ENCODE assay signal across 20 mouse cellular contexts in the genomic region with DNA sequence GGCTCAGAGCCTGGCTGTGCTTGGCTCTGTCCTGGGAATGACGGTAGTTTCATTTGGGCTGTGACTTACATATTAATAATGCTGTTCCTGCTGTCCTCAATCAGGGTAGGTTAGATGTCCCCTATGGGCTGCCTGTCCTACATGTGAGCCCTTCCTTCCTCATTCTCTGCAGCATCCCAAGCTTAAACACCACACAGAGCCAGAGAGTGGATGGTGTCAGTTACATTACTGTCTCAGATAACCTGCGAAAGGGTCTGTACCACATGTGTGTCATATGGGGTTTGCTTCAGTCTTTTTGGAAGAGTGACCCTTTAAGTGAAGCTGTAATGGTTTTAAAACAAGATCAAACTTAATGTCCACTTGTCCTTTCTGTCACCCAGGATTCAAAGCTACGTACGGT. TPM values are rescaled to one million over a fixed set of nuclear protein-coding genes. Genes with fewer than 3 reads are reported as not detected.
DNase-seq lines count a peak whose midpoint lies in the region; ATAC-seq and TF ChIP-seq lines count a peak whose summit lies in the region.
"Had no signal": no experiment of that assay in that cellular context is flagged by ENCODE, and none has a peak within 500 bp of the region (broad histone marks: within the 10 kb centered on the region; RNA-seq: fewer than 3 reads in every experiment).

No protein-coding gene starts in this region.

- H3K4me3 ChIP-seq in spleen, adult 2 months (ENCODE audit: extremely low read depth, insufficient read depth, insufficient read length) = no peak overlapping the region
- H3K4me3 ChIP-seq: embryonic facial prominence, embryonic 10.5 days; embryonic facial prominence, embryonic 12.5 days; forebrain, embryonic 13.5 days had no signal

- DNase-seq in heart, adult 11 months = peak; percentile 68
- DNase-seq in heart, adult 18-20 months = no peak
- no peak for DNase-seq in spleen, adult 2 months (ENCODE audit: low read depth in 1 of 2, low spot score in 2 of 2)
- DNase-seq in spleen, adult 12 weeks (ENCODE audit: low spot score) = no peak
- no peak for DNase-seq in lung, postnatal 25 days (ENCODE audit: low spot score)
- DNase-seq: adrenal gland, adult 8-10 months; adrenal gland, postnatal 14 days; adrenal gland, postnatal 36 days; cerebellum, adult 11-12 months; cerebellum, adult 2 months; cerebellum, adult 9-10 months; cerebellum, postnatal 10 days; cerebellum, postnatal 25 days had no signal

- no peaks in the 10 kb centered on the region for H3K27me3 ChIP-seq in spleen, adult 2 months (ENCODE audit: control insufficient read depth, insufficient read depth, low read length)
- H3K27me3 ChIP-seq: embryonic facial prominence, embryonic 12.5 days; Patski had no signal

- TF ChIP-seq CTCF in spleen, adult 2 months (IDR thresholded peaks at IDR 0.05; ENCODE audit: extremely low read depth, insufficient read depth, insufficient read length, insufficient replicate concordance) = no peak

- TF ChIP-seq POLR2A in spleen, adult 2 months (IDR thresholded peaks at IDR 0.05; ENCODE audit: low read depth, low read length) = no peak

- 93% methylated on average over 4 of the region's 4 CpGs for WGBS in spleen, adult 2 months

- ATAC-seq in granulocyte monocyte progenitor cell, adult 5-6 weeks (replicated peaks; ENCODE audit: poor library complexity, severe bottlenecking) = 0 out of 2 replicates have a peak, but pooled peaks have one; percentile 18
- ATAC-seq: activated CD4-positive, CD25-positive, alpha-beta regulatory T cell, adult 4 months; forebrain, embryonic 13.5 days; forebrain, embryonic 16.5 days; Patski had no signal

- H3K36me3 ChIP-seq in spleen, adult 2 months (ENCODE audit: control insufficient read depth, insufficient read depth, low read length) = no peaks in the 10 kb centered on the region
- H3K36me3 ChIP-seq: embryonic facial prominence, embryonic 10.5 days; embryonic facial prominence, embryonic 12.5 days had no signal

- peaks cover 33% of the 10 kb centered on the region for H3K4me1 ChIP-seq in spleen, adult 2 months (ENCODE audit: control insufficient read depth, insufficient read depth, insufficient read length)

- H3K27ac ChIP-seq in spleen, adult 2 months (ENCODE audit: insufficient read depth, low read length) = peak overlapping the region; percentile 35
- H3K27ac ChIP-seq: embryonic facial prominence, embryonic 10.5 days; embryonic facial prominence, embryonic 12.5 days; forebrain, embryonic 13.5 days had no signal

RNA-seq across cellular contexts. Expression of gene Echdc3, which starts 45.2 kb away (rescaled TPM):
- 10 to 100 TPM; 30.8 to 32.2 TPM for total RNA-seq in heart, adult 18-20 months (2021)
- 1.5 and 1.8 TPM in 2 replicates for polyA plus RNA-seq in spleen, adult 2 months (2012; rRNA removed)
- total RNA-seq in granulocyte monocyte progenitor cell, adult 5-6 weeks (2014; fragmentation: Nextera tagmentation) = 2.4 and 4.1 TPM in 2 replicates
- total RNA-seq in granulocyte monocyte progenitor cell, adult 5-6 weeks (2017) = 0.82 and 1.3 TPM in 2 replicates
- polyA plus RNA-seq: activated CD4-positive, CD25-positive, alpha-beta regulatory T cell, adult 4 months had no signal

Comparison
In these comparisons a context has a peak if more than half of its experiments do, and no peak if none do; other contexts are left out.
1. RNA of gene Echdc3, which starts 45.2 kb away (total RNA-seq): 30.8 to 32.2 TPM in heart, adult 18-20 months; 0.82 to 4.1 TPM in granulocyte monocyte progenitor cell, adult 5-6 weeks; every median in the first group is over 4 times any median in the second.